Mouse (Mus musculus) embryonic fibroblast, embryonic 13.5 days (primary cell): Measurements from ENCODE around the gene Ankrd44.

Experiments
- CTCF ChIP-seq: IDR thresholded peaks from 2 replicates; pipeline ENCODE4 v1.5.1; 2011; ENCODE audit warnings: mild to moderate bottlenecking, control low read depth, low read length, moderate library complexity, borderline replicate concordance; ENCODE audit not compliant: insufficient read depth
- POLR2A ChIP-seq: IDR thresholded peaks from 2 replicates; pipeline ENCODE4 v1.6.1; 2011; ENCODE audit warnings: low read depth, mild to moderate bottlenecking, control low read depth, low read length, moderate library complexity

GRCm38 (mm10) chr1:54854388-54854787, 71.8 kb downstream of the Ankrd44 start:
- TF ChIP-seq CTCF (no peak), POLR2A (no peak)
